Mouse (Mus musculus) adrenal gland, postnatal 14 days (tissue): ENCODE measurements around the gene Tbr1. TPM values are rescaled to one million over a fixed set of nuclear protein-coding genes. Genes with fewer than 3 reads are reported as not detected.

Experiments
- DNase-seq: peaks from one replicate; pipeline ENCODE4 v3.0.0; 2021; ENCODE audit warnings: mixed read lengths
- long read RNA-seq, 2 experiments: library from polyadenylated mRNA; stranded (forward); transcript quantifications; one replicate each; pipeline ENCODE4 v2.0.0; 2021
- total RNA-seq: library from RNA; stranded (reverse); gene quantifications from 2 replicates; pipeline ENCODE4 v1.2.3, GENCODE M21; 2021

Gene Tbr1
- total RNA-seq = not detected in 2 replicates
- long read RNA-seq, experiment 1 = 0 reads
- long read RNA-seq, experiment 2 = 0 reads

DNA sequence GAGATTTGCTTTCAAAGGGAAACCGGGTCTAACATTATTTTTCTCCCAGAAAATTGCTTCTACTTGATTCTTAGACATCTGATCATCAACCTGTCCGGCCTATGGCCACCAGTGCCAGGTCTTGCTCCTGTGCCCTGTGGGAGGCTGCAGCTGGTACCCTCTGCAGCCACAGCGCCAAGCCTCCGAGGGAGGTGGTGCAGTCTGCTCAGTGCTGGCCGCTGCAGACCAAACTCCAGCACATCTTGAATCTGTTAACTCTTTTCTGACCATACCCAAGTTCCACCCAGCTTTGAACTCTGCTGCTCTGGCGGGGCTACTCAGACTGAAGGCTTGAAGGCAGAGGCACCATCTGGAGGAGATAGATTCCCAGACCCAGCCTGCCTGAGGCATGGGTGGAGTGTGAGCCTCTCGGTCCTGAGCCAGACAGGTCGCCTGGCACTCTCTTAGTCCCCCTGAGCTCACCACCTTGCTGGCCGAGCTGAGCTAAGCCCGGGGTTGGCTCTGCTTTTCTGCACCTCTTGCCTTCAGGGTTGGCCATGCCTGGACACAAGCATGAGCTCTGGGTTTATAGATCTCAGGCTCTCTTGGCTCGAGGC lies at the start of gene Tbr1:
Gene Tbr1 (plus strand): TSS at position 275 of the 596 bp plus-strand sequence.
- DNase-seq = peak; percentile 5

DNA sequence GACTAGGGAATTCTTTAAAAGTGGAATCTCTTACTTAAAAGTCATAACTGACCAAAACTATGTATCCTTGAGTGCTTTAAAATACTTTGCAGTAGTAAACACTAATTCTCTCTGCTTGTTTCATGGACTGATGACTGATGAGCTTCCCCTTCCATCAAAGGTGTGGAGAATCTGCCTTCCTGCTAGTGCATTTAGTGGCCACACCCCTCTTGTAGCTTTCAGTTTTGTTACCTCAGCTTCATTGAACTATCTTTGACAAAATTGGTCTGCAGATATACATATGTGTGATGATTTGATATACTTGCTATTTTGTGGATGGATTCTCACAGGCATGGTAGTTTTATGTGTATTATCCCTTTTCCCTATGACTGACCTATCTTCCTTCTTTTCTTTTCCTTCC lies 47.7 kb upstream of the Tbr1 start:
- DNase-seq = no peak

DNA sequence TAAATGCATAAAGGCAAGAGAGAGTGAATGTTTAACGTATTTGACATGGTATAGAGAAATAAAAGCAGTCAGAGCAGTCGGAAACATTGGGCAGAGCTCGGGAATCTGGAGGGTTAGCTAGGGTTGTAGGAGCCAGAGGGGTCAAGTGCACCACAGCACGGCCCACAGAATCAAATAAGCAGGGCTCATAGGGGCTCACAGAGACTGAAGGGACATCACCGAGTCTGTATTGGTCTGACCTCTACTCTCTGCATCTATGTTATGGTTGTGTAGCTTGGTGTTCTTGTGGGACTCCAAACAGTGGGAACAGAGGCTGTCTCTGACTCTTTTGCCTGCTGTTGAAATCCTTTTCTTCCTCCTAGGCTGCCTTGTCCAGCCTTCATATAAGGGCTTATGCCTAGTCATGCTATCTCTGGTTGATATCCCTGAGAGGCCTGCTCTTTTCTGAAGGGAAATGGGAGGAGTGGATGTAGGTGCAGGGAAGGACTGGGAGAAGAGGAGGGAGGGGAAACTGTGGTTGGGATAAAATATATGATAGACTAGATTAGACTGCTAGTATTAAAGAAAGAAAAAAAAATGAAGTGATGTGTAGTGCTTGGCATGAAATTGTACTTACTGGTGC lies 43.4 kb upstream of the Tbr1 start:
- no peak for DNase-seq

DNA sequence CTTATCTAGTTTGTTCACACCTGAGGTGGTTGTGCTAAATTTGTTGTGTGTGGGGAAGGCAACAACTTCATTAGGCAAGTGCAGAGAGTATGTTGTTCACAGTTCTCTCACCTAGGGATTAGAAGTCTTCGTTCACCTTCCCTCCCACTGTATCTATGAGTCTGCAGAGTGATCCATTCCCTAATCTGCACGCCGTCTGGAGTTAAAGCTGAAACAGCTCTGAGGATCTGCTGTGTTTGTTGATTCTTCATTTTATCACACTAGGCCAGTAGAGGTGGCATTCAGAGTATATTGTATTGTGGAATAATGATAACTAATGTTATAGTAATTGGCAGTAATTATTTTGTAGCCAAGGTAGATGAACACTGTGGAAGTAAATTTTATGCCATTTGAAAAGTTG lies 42.7 kb upstream of the Tbr1 start:
- DNase-seq = no peak

DNA sequence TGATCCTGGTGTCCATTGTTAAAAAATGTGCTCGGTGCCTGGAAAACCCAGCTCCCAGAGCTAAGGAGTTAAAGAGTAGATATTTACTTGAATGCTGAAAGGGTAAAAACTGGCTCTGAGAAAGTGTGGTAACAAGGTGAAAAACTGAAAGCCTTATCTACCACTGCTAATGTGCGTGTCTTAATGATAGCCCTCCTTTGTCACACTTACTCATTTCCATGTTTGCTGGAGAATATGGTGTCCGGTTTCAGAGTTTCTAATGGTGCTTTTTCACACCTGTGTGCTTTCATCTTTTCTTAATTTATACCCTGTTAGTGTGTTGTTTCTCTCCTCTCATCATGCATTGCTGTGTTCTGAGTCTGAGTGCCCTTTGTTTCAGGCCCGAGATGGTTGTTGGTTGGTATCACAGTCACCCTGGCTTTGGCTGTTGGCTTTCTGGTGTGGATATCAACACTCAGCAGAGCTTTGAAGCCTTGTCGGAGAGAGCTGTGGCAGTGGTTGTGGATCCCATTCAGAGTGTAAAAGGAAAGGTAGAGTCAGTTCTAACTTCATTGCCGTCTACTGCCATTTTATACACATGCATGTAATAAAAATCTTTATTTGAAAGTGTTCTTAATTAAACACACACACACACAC lies 38.1 kb upstream of the Tbr1 start:
- no peak for DNase-seq

DNA sequence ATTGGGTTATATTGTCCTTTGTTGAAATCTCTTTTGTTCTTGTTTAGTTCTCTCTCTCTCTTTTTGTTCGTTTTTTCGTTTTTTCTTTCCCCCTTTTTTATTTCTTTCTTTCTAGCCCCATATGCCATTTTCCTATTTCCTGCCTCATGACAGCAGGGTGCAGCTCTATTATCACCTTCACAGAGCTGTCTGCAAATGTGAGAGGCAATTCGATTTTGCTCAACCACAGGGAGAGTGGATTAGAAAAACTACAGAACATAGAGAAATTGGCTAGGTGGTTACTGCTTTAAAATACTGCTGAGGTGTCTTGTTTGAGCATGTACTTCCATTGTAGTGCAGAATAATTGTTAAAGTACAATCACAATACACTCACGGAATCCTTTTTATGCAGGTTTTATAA lies 37.2 kb upstream of the Tbr1 start:
- no peak for DNase-seq

DNA sequence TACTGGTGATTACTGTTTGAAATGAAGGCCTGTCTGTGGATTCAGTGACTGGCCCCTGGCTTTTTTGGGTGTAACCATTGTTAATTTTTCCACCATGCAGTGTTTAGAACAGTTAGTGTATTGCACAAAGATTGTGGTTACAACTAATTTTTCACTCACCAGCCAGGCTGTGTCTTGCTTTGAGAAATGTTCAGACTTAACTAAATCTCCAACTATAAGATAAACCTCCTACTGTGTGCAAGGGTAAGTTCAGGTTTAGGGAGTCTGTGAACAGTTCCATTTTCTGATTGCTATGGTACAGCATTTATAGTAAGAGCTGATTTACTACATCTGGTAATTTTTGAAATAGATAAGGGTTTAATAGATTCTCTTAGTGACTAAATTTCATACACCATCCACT lies 21.9 kb upstream of the Tbr1 start:
- DNase-seq = no peak

DNA sequence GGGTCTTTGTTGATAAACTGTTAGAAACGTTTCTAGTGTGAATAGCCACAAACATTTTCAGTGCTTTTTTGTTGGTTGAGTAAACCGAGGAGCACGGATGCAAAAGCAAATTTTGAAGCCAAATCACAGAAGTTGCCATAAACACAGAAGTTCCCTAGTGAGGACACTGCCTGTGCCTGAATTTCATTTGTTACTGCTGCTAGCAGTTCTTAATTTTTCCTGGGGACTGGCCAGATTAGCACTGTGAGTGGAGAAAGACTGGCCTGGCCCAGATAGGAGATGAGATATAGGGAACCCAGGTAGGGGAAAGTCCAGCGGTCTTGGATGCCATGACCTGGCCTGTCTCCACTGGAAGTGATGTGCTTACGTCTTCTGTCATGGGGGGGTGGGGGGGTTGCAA lies 7.8 kb upstream of the Tbr1 start:
- no peak for DNase-seq

DNA sequence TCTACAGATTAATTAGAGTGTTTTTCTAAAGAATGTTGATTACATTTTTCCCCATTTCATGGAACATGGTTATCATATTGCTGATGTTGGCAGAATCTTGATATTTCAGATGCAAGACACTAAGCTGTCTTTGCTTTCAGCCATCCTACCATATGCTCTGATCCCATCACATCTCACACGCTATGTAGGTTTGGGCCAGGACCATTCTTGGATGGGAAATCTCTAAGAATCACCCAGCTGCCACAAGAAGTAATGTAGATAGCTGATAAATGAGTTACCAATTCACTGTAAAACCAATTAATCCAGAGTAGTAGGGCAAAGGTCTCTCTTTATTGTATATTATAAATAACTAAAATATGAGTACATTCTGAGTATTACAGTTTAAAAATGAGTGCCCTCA lies 4.7 kb upstream of the Tbr1 start:
- no peak for DNase-seq

DNA sequence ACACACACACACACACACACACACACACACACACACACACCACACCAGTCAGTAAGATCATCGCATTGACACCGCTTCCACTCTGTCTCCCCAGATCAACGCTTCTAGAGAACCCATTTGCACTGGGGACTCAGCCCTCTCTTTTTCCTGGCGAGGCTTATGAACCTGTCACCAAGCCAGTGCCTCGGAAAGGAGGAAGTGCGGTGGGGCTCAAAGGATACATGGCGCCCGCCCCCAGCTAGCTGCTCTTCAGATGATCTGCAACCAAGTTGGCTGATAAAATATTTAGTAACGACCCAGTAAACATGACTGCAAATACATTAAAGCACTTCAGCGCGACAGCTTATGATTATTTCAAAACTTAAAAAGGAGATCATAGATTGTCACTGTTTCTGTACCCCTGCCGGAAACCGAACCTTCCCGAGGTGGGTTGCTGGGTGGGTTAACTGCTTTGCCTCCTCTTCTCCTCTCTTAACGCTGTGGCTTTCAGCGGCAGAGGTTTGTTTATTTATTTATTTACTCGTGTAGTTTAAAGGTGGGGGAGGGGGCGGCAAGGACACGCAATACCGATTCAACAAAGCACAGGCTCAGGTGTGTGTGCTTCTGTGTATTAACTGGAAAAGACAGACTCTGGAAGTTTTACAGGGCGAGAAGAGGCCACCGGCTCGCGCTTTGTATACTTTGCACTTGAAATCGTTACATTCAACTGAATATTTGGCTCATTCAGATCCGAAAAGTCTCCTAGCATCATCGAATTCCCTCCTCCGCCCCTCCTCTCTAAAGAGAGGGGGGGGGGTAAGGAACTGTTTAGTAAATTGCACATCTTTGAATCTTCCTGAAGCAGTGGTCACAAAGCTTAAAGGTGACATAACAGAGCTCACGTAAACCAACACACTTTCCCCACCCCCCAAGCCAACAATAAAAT lies 975 bp downstream of the Tbr1 start:
- peak; percentile 13 for DNase-seq

DNA sequence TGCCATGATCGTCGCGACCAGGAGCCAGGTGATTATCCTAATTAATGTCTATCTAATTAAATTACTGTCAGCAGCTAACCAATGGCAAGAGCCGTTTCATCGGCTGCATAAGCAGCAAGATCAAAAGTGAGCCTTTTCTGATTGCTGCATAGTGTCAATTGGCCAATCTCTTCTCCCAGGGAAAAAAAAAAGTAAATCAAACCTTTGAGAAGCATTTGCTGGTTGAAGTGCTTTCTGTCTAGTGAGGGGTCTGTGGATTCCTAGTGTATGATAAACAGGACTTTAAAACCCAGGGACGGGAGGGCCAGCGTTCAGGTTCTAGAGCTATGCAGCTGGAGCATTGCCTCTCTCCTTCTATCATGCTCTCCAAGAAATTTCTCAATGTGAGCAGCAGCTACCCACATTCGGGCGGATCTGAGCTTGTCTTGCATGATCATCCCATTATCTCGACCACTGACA lies 1.7 kb downstream of the Tbr1 start:
- DNase-seq = no peak

DNA sequence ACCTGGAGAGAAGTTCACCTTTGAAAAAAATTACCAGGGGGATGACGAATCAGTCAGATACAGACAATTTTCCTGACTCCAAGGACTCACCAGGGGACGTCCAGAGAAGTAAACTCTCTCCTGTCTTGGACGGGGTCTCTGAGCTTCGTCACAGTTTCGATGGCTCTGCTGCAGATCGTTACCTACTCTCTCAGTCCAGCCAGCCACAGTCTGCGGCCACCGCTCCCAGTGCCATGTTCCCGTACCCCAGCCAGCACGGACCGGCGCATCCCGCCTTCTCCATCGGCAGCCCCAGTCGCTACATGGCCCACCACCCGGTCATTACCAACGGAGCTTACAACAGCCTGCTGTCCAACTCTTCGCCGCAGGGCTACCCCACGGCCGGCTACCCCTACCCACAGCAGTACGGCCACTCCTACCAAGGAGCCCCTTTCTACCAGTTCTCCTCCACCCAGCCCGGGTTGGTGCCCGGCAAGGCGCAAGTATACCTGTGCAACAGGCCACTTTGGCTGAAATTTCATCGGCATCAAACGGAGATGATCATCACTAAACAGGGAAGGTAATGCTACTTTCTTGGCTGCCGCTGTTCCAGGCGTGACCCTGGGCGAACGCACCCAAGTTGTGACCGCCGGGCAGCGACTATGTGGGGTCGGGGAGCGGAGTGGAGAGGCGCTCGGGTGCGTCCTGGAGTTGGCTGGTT lies 2.3 kb downstream of the Tbr1 start:
- DNase-seq = peak; percentile 5

DNA sequence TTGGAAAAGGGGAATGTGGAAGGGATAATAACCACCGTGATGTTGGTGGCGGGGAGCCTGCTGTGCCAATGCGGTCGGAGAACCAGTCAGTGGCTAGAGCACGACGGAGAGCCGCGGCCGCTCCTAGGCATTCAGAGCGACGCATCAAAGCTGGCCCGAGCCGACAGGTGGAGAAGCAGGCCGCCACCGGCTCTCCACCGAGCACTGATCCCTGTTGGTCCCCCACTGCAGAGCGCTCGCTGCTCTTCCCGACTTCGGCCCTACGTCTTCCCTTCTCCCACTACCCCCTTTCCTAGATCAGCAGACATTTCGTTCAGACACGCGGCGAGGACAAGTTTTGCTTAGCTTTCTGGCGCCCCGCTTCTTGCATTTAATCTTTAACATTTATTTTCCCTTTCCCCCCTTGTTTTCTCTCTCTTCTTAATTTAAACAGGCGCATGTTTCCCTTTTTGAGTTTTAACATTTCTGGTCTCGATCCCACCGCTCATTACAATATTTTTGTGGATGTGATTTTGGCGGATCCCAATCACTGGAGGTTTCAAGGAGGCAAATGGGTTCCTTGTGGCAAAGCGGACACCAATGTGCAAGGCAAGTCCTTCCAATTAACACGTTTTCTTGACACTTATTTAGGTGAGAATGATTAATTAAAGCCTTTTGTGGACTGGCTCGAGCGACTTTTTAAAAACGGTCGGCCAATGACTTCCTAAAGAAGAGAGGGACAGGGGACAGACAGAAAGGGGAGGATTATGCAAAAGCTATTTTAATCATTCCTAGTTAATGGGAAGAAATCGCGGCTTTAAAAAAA lies 3.0 kb downstream of the Tbr1 start:
- peak; percentile 20 for DNase-seq

DNA sequence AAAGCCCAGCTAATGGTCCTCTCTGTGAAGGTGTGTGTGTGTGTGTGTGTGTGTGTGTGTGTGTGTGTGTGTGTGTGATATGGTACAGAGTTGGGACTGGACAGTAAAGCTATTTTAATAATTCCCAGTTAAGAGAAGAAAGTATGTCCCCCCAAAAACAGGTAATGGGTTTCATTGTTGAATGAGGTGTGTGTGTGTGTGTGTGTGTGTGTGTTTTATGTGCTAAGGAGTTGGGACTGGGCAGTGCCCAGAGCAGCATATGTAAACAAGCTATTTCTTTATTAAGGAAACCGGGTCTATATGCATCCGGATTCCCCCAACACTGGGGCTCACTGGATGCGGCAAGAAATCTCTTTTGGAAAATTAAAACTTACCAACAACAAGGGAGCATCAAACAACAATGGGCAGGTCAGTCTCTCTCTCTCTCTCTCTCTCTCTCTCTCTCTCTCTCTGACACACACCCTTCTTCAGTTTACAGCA lies 3.7 kb downstream of the Tbr1 start:
- no peak for DNase-seq

DNA sequence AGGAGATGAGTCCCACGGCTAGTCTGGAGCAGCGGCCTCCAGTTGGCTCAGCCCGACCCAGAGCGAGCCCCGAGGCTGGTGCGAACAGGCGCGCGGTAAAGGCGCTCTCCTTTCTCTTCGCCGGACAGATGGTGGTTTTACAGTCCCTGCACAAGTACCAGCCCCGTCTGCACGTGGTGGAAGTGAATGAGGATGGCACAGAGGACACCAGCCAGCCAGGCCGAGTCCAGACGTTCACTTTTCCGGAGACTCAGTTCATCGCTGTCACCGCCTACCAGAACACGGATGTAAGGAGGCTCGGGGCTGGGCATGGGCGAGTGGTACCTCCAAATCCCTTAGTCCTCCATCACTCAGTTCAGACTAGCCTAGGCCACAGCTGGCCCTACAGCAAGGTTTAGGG lies 4.4 kb downstream of the Tbr1 start:
- no peak for DNase-seq

DNA sequence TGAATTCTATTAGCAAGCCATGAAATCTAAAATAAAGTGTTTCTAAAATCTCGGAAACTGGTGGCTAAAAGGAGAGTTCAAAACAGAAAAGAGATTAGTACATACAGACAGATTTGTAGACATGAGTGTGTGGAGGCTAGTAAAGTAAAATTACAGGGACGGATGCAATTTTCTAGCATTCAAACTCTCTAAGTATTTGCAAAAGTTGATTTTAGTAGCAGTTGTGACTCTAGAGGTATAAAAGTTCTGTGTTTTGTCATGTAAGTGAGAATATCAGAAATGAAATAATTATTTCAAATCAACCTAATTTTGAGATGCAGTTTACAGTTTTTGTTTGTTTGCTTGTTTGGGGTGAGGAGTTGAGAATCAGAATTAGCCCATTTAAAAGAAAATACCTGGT lies 5.1 kb downstream of the Tbr1 start:
- DNase-seq = no peak

DNA sequence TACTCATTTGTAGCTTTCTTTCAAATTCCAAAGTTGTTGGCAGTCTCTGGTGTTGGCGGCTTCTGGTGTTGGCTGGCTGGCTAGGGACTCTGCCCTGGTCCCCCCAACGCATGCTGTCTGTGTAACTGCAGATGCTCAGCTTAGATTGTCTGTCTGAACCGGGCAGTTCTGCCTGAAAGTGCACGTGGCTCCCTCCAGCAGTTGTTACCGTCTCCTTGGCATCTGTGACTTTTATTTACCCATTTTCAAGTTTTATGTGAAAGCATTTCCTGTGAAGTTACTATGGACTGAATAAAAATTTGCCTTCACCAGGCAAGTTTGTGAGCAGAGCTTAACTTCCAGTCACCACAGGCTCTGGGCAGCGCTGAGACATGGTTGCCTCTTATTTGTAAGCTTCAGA lies 6.0 kb downstream of the Tbr1 start:
- no peak for DNase-seq

DNA sequence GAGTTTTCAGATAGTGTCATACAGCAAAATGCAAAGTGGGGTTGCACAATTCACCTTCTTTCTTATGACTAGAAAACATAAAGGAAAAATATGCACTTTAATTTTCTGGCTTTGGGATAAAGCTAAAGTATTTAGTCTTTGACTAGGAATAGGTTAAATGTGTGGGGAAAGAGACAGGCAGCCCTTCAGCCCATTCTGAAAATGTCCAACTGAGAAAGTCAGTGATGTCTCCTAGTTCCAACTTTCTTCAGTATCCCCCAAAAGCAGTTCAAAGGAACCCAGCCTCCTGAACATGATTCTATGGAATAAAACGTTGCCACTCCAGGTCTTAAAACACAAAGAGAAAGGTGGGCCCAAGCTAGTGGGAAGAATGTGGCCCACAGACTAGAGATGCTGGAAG lies 6.7 kb downstream of the Tbr1 start:
- no peak for DNase-seq

DNA sequence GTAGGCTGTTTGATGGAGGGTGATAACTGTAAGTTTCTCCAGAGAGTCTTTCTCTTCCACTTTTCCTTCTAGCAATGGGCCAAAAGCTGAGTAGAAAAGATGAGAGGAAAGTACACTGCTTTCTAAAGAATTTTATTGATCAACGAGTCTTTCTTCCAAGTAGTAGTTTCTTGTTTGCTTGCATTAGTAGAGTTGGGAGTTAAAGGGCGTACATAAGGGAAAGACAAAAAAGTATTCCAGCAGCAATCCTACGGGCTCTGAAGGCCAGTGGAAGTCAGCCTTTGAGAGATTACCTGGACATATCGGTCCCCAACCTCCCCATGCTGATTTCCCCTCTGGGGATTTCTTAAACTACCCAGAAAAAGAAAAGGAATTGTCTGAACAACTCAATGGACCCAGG lies 8.0 kb downstream of the Tbr1 start:
- DNase-seq = no peak

DNA sequence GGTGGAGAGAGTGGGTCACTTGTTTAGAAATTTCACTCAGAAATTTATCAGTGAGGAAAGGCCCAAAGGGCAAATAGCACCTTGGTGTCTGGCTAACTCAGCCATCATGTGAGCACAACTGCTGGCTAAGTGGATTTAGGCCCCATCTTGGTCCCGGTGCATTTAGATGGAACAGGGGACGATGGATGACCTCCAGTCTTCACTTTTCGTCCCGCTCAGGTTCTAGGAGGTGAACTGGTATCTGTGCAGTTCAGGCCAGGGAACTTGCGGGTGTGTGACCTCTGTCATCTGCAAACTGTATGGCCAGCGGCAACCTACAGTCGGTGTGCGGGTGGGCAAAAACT lies 8.4 kb downstream of the Tbr1 start:
- DNase-seq = no peak
